Mouse (Mus musculus) brown adipose tissue, adult 24 weeks (tissue): ENCODE measurements around the gene Hebp1. TPM values are rescaled to one million over a fixed set of nuclear protein-coding genes. Genes with fewer than 3 reads are reported as not detected.

ENCODE experiments used
- H3K27ac ChIP-seq: fragments of 200-500 bp; replicated peaks from 2 replicates; pipeline ENCODE4 v1.5.1; 2012; ENCODE audit warnings: low read depth, mild to moderate bottlenecking, low read length
- H3K4me1 ChIP-seq: fragments of 200-500 bp; 2 replicates; pipeline ENCODE4 v1.6.1; 2012; ENCODE audit warnings: low read length, mixed read lengths; ENCODE audit not compliant: control insufficient read depth, insufficient read depth, insufficient read length
- H3K4me3 ChIP-seq: fragments of 200-500 bp; 2 replicates; pipeline ENCODE4 v1.5.1; 2012; ENCODE audit warnings: low read depth, mild to moderate bottlenecking, low read length, moderate library complexity; ENCODE audit not compliant: insufficient read depth
- polyA plus RNA-seq: library from polyadenylated mRNA; stranded (reverse); fragments of >200 nt; gene quantifications from 2 replicates; pipeline ENCODE4 v1.2.4, GENCODE M21; 2012; ENCODE audit not compliant: missing spikeins, insufficient read depth, insufficient read length

Hebp1 gene
- 63.2 and 64.6 TPM in 2 replicates for polyA plus RNA-seq

DNA sequence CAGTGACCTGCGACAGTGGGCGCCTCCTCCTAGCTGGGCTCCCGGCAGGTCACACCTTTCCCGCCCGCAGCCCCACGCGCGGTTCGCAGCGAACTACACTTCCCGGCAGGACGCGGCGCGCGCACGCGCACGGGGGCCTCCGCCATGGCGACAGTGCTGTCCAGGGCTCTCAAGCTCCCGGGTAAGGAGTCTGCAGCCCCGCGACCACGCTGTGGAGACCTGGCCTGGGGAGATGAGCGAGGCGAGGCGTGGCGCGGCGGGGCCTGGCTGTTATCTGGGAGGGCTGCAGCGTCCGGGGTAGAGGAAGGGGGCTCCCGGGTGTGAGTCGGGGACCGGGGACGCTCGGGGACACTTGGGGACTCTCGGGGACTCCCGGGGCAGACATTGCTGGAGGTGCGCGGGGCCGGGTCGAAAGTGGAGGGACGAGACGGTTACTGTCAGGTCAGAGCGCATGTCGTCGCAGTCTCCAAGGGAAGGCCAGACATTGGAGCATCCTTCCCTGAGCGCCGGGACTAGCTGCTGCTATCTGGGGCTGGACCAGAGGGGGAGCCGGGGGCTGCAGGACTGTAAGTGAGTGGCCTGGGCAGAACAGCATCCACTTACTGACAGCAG is at the start of gene Hebp1, which contains the start of gene Fam234b:
Hebp1 (minus strand) TSS at position 102 of the 612 bp plus-strand sequence.
Fam234b (plus strand) TSS at position 57 of the 612 bp plus-strand sequence.
- H3K27ac ChIP-seq = no peak within 1 kb of the TSS
- H3K4me3 ChIP-seq = peak within 1 kb of the TSS; percentile 93
- no peaks in the 10 kb centered on the region; the same call in 1 of the 2 replicates for H3K4me1 ChIP-seq

DNA sequence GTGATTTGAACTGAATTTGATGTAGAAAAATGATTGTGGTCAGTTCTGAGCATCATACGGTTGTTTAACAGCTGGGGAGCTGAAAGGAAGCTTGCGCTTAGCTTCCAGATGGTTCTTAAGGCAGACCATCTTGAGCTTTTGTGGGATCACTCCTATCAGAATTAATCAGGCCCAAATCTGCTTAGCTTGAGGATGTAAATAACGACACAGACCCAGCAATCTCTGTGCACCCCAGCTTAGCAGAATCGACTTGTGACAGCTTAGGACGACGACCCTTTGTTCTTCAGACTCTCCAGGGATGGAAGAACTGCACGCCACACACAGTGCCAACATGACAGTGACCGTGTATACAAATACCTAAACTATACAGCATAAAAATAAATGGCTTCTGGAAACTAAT is 47.8 kb upstream of the Hebp1 start:
- Histone ChIP-seq H3K4me1 (0 out of 2 replicates have a peak, but pooled peaks cover 5% of the 10 kb centered on the region), H3K4me3 (no peak overlapping the region), H3K27ac (no peak overlapping the region)

DNA sequence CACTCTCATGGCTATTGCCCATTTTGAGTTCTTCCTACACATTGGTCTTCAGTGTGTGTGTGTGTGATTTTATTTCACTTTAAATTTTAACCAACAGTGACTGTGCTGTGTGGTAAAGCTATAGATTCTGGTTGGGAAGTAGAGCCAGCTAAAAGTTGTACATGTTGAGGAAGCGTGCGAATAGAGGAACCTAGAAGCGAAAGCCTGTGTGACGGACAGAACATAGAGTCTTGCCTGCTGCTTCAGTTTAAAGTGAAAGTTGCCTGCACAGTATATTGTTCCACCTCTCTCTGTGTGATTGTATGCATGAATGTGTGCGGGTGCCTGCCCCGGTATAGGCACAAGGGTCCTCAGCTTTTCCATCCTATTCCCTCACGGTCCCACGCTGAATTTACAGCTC is 42.5 kb upstream of the Hebp1 start:
- H3K27ac ChIP-seq = no peak overlapping the region
- H3K4me1 ChIP-seq = no peaks in the 10 kb centered on the region
- H3K4me3 ChIP-seq = no peak overlapping the region

DNA sequence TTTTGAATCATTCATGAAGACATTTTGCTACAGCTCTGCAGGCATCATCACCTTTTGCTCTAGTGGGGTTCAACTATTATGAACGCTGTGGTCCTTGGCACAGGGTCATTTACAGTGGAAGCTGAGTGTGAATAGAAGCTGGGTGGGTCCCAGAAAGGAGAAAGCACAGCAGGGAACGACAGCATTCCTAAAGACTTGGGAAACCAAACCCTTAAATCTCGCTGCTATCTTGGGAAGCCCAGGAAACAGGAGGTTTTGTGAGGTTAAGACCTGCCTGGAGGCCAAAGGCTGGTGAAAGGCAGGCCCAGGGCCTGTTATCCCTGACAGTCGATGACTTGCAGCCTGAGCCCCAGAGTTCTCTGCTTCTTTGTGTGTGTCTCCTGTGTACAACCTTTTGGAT is 40.4 kb upstream of the Hebp1 start:
- Histone ChIP-seq H3K27ac (no peak overlapping the region), H3K4me3 (no peak overlapping the region), H3K4me1 (no peaks in the 10 kb centered on the region)

DNA sequence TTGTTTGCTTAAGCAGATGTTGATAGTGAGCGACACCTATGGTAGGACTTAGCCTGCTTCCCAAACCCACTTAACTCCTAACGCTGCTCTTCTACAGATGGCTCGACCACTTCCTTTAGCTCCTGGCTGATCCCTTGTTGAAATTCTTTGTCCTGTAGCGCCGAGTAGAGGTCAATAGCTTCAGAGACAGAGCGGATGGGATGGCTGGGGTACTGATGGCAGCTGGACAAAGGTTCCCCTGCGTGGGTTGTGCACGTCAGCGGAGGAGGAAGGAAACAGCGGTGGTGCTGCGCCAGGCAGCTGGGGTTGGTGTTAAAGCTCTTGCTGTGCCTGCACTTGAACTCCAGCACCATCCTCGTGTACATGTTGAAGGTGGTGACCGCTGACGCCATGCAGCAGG is 39.5 kb upstream of the Hebp1 start:
- no peak overlapping the region for H3K4me3 ChIP-seq
- no peaks in the 10 kb centered on the region for H3K4me1 ChIP-seq
- no peak overlapping the region for H3K27ac ChIP-seq

DNA sequence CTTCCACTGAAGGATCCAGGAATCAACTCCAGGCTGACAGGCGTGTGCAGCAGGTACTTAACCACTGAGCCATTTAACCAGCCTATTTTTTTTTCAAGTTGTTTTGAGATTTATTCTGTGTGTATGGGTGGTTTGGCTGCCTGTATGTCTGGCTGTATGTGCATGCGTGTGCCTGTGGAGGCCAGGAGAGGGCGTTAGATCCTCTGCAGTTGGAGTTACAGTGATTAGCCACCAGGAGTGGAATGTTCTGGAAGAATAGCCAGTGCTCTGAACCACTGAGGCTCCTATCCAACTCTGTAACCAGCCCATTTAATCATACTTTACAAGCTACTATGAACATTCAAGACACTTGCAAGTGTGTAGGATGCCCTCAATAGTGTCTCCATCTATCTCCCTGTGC is 38.8 kb upstream of the Hebp1 start:
- Histone ChIP-seq H3K4me1 (no peaks in the 10 kb centered on the region), H3K4me3 (no peak overlapping the region), H3K27ac (no peak overlapping the region)

DNA sequence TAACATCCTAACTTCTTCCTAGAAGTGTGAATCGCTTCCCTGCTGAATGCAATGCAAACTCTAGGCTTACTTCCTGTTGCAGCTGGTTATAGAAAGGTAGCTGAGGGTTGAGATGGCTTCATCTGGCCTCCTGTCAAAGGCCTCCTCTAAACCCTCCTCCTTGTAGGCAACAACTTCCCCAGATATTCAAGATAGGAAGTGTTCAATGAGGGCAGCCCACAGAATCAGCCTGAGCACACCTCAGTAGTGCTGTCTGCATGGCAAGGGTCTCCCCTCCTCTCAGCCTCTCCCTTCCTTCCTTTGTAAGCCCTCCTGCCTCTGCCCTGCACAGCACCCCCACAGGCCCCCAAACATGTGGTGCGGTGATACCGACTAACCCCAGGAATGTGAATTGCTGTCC is 37.9 kb upstream of the Hebp1 start:
- H3K4me3 ChIP-seq = no peak overlapping the region
- no peak overlapping the region for H3K27ac ChIP-seq

DNA sequence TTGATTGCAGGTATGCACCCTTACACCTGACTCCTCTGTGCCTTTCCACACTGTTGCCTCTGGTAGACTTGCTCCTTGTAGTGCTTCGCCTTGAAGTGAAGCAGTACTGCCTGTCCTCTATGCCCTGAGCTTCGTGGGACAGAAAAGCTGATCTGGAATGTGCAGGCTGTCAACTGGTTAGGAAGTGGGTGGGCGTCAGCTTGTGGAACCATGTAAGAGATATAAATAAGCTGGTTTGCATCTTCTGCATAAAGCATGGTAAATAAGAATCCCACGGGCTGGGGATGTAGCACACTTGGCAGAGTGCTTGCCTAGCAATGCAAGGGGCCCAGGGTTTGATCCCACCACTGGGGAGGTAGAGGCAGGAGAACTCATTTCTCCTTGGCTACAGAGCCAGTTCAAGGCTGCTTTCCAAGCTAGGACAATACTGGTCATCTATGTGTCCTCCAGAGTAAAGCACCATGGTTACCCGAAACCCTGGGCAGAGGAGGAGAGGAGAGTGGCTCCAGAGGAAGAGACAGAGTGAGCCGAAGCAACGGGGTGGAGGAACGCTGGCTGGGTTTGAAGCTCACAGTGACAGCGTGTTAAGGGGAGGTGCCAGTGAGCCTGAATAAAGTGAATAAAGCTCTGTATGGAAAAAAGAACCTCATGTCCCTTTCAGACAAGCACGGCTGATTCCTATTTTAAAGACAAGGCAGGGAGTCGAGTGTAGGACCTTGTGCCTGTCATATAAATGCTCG is 34.8 kb upstream of the Hebp1 start:
- Histone ChIP-seq H3K4me3 (no peak overlapping the region), H3K27ac (no peak overlapping the region), H3K4me1 (no peaks in the 10 kb centered on the region)

More for the DNA sequence above, 37.9 kb upstream of the Hebp1 start:
- H3K4me1 ChIP-seq = no peaks in the 10 kb centered on the region

DNA sequence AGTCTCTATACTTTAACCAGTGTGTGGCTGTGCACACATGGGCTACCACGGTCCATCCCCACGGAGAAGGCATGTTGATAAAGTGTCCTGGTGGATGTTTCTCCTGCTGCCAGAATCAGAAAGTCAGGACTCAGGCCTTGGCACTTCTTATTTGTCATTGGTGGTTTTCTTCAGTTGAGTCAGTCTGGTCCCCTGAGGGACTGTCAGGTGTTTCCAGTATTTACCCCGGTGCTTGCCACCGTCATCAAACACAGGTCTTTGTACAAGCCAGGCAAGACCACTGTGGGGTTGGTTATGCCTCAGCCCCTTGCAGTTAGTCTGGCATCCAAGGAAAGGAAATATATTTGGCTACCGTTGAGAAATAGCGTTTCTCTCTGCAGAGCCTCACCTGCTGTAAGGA is 32.8 kb upstream of the Hebp1 start:
- no peaks in the 10 kb centered on the region for H3K4me1 ChIP-seq
- no peak overlapping the region for H3K27ac ChIP-seq
- H3K4me3 ChIP-seq = no peak overlapping the region

DNA sequence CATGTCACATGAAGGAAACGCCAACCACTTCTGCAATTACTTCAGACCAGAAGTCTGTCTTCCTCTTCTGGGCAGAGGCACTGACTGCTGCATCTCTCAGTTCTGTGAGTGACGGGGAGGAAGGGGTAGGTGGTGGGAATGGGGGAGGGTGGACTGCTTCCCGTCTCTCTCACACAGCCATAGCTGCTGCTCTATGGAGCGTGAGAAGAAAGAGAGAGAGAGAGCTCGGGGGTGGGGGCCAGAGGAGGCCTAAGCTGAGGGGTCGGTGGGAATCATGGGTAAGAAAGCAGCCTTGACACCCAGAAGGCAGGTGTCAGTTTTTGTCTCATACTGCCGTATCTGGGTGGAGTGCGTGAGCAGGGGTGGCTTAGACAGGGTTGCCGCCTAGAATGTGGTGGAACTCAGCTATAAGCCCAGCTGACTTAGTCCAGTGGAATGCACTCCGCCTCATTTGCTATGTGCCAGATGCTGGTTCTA is 30.7 kb upstream of the Hebp1 start:
- H3K4me3 ChIP-seq = no peak overlapping the region
- no peaks in the 10 kb centered on the region for H3K4me1 ChIP-seq
- no peak overlapping the region for H3K27ac ChIP-seq

DNA sequence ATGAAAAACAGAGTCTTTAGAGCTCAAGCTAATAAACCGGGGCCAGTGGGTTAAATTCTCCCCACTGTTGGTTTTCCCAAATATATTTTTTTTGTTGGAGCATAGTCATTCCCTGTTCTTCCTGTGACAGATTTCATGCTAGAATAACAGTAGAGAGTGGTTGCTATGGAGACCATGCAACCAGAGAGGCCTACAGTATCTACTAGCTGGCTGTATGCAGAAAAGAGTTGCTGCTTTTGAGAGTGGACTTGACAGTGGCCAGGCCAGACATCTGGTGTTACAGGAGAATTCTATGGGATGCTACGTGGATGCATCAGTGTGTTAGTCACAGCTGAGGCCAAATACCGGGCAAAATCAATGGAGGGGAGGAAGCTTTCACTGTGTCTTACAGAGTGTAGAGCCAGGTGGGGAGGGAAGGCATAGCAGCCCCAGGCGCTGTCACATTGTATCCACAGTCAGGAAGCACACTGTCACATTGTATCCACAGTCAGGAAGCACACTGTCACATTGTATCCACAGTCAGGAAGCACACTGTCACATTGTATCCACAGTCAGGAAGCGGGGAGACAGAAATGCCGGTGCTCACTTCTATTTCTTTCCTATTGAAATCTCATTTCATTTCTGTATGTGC is 26.1 kb upstream of the Hebp1 start:
- no peaks in the 10 kb centered on the region for H3K4me1 ChIP-seq
- H3K4me3 ChIP-seq = no peak overlapping the region
- H3K27ac ChIP-seq = no peak overlapping the region

DNA sequence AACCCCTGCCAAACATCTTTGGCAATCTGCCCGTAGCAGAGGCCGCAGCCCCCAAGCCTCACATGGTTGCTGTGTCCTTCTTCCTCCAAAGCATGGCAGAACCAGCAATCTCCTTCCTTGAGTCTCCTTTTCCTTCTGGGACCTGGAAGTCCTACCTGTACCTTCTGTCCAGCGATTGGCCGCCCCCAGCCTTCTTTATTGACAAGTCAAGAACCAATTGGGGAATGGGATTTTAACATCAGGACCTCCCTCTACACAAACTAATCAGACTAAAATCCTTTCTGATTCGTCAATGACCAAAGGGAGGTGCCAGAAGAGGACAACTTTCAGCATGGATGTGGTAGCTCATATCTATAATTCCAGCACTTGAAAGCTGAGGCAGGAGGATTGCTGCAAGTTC is 22.1 kb upstream of the Hebp1 start:
- H3K4me3 ChIP-seq = no peak overlapping the region
- H3K27ac ChIP-seq = no peak overlapping the region
- no peaks in the 10 kb centered on the region for H3K4me1 ChIP-seq

DNA sequence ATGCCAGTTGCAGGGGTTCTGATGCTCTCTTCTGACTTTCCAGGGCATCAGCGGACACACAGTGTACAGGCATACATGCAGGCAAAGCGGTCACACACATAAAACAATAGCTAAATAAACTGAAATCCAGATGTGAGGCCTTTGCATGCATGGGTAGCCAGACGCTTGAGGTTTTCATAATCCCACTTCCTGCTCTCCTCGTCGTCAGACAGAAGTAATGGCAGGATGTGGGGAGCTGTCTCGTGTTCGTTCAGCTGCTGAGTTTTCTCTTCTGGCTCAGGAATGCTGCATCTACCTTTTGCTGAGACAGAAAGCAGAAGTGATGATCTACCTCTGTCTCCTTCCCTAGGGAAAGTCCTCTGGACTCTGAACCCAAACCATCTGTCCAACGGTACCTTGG is 20.5 kb upstream of the Hebp1 start:
- Histone ChIP-seq H3K4me3 (no peak overlapping the region), H3K4me1 (no peaks in the 10 kb centered on the region), H3K27ac (no peak overlapping the region)

DNA sequence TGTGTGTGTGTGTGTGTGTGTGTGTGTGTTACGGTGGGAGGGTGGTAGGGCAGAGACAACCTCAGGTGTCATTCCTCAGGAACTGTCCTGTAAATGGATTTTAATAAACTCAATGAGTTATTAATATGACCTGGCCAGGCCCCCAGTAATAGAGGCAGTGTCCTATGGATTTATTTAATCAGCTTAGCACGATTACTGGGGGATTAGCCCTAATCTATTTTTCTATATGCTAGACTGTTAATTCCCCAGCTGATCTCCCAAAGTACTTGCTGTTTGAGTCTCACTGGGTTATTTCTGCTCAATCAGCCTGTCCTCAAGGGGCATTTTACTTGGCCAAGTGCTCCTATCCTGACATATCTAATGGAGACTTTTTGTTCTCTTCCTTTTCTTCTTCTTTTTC is 14.8 kb upstream of the Hebp1 start:
- H3K4me1 ChIP-seq = no peaks in the 10 kb centered on the region
- H3K4me3 ChIP-seq = no peak overlapping the region
- no peak overlapping the region for H3K27ac ChIP-seq

DNA sequence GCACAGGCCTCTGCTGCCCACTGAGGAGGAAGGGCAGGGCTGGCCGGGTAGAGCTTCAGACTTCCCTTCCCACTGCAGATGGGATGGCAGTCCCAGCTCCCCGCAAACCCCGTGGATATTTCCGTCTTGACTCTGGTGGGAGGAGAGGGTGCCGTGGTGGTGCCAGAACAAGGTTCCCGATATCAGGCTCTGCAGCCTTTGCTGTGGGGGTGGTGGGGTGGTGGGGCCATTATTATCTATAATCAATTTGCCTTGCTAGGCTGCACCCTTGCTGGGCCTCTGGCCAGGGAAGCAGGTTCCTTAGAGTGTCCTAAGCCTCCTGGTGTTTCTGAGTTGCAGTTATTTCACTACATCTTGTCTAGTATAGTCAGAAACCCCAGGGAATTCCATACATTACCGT is 13.3 kb upstream of the Hebp1 start:
- Histone ChIP-seq H3K4me3 (no peak overlapping the region), H3K27ac (no peak overlapping the region), H3K4me1 (no peaks in the 10 kb centered on the region)
